Mouse (Mus musculus) hindbrain, embryonic 11.5 days (tissue): Measurements from ENCODE around the gene Ruvbl2. TPM values are rescaled to one million over a fixed set of nuclear protein-coding genes. Genes with fewer than 3 reads are reported as not detected.

Source experiments
- ATAC-seq: fragments of 200-750 bp; cut with Nextera tagmentation; 2 replicates; pipeline ENCODE4 v1.8.0; 2017; ENCODE audit warnings: mild to moderate bottlenecking, moderate TSS enrichment, moderate library complexity; ENCODE audit not compliant: low FRiP score
- DNase-seq: peaks from one replicate; pipeline ENCODE4 v3.0.0-alpha.2; 2015; ENCODE audit warnings: low spot score
- H3K27ac ChIP-seq: fragments of 300-500 bp; sonication (generic); 2 replicates; pipeline ENCODE4 v1.5.1; 2014; ENCODE audit warnings: mild to moderate bottlenecking, low read depth, low read length
- H3K27me3 ChIP-seq: fragments of 300-500 bp; sonication (generic); 2 replicates; pipeline ENCODE4 v1.6.1; 2014; ENCODE audit warnings: mild to moderate bottlenecking, low read length, moderate library complexity, mixed read lengths; ENCODE audit not compliant: control insufficient read depth, insufficient read depth
- H3K36me3 ChIP-seq: fragments of 300-500 bp; sonication (generic); 2 replicates; pipeline ENCODE4 v1.6.1; 2014; ENCODE audit warnings: mild to moderate bottlenecking, low read length, moderate library complexity, mixed read lengths; ENCODE audit not compliant: control insufficient read depth, insufficient read depth
- H3K4me1 ChIP-seq: fragments of 300-500 bp; sonication (generic); replicated peaks from 2 replicates; pipeline ENCODE4 v1.6.1; 2014; ENCODE audit warnings: low read length, mixed read lengths; ENCODE audit not compliant: control insufficient read depth, insufficient read depth
- H3K4me2 ChIP-seq: fragments of 300-500 bp; sonication (generic); replicated peaks from 2 replicates; pipeline ENCODE4 v1.6.1; 2014; ENCODE audit warnings: mild to moderate bottlenecking, low read depth, low read length
- H3K4me3 ChIP-seq: fragments of 300-500 bp; sonication (generic); 2 replicates; pipeline ENCODE4 v1.5.1; 2014; ENCODE audit warnings: low read depth, low read length
- H3K9ac ChIP-seq: fragments of 300-500 bp; sonication (generic); 2 replicates; pipeline ENCODE4 v1.6.1; 2014; ENCODE audit warnings: low read depth, low read length
- H3K9me3 ChIP-seq: fragments of 300-500 bp; sonication (generic); 2 replicates; pipeline ENCODE4 v1.6.1; 2016; ENCODE audit warnings: low read length; ENCODE audit not compliant: control insufficient read depth
- WGBS: fragments of 180-500 bp; shearing (Covaris S2); extraction: QIAGEN DNeasy Blood & Tissue Kit; methylation state at CpG from one replicate; pipeline ENCODE4 v1.1.7; 2014; 5-methylcytosine and 5-hydroxymethylcytosine counted together
- polyA plus RNA-seq: library from polyadenylated mRNA; unstranded; fragments of >200 nt; fragmentation: Nextera tagmentation; extraction: Ambion mirVana; gene quantifications from 2 replicates; pipeline ENCODE4 v1.2.1, GENCODE M21; 2014

Gene Ruvbl2
- polyA plus RNA-seq, 1 experiment from 2014 or later = 178 TPM

DNA sequence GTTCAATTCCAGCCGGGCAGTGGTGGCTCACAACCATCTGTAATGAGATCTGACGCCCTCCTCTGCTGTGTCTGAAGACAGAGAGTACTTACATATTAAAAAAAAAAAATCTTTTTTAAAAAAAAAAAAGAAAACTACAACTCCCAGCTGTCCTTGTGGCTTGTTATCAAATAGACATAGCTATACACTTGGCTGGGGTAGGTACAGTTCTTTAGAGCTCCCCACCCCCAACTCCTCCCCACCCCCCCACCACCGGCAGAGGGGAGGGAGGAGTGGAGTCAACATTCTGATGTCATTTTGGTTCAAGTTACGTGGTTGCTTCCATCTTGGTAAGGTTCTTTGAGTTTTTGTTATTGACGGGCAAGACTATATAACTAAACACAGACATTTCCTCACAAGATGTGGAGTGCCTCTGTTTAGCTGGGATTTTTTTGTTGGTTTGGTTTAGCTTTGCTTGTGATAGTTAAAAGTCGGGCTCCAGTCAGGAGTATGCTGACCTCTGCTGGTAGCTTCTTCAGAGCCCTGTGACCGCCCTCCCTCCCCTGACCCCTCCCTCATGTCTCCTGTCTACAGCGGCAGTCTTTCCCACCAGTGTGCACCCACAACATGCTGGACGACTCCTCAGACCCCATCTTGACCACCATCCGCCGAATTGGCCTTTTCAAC is 9.6 kb upstream of the Ruvbl2 start:
- Histone ChIP-seq H3K4me3 (no peak overlapping the region), H3K27me3 (no peaks in the 10 kb centered on the region), H3K4me1 (no peaks in the 10 kb centered on the region), H3K9ac (no peak overlapping the region), H3K9me3 (no peaks in the 10 kb centered on the region), H3K36me3 (no peaks in the 10 kb centered on the region), H3K27ac (no peak overlapping the region), H3K4me2 (no peak overlapping the region)
- peak; percentile 49 for DNase-seq
- no peak for ATAC-seq
- WGBS = 28% methylated on average over 11 of the region's 11 CpGs

DNA sequence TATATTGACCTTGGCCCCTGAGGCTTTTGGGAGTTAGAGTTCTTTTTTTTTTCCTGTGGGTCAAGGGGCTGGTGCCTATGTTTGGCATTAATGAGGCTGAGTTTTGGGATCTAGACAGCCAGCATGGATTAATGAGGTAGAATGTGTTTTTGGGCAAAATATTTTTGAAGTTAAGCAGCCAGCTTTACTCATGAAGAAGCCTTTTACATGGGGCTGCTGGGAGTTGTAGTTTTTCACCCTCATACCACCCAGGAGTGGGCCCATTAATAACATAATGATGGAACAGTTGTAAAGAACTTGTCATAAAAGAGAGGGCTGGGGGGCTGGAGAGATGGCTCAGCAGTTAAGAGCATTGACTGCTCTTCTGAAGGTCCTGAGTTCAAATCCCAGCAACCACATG is 8.7 kb upstream of the Ruvbl2 start:
- no peak overlapping the region for H3K4me2 ChIP-seq
- no peaks in the 10 kb centered on the region for H3K36me3 ChIP-seq
- ATAC-seq (no peak), DNase-seq (no peak)
- no peaks in the 10 kb centered on the region for H3K27me3 ChIP-seq
- H3K9me3 ChIP-seq = no peaks in the 10 kb centered on the region
- no peak overlapping the region for H3K9ac ChIP-seq
- H3K4me1 ChIP-seq = no peaks in the 10 kb centered on the region
- H3K27ac ChIP-seq = no peak overlapping the region
- H3K4me3 ChIP-seq = no peak overlapping the region

DNA sequence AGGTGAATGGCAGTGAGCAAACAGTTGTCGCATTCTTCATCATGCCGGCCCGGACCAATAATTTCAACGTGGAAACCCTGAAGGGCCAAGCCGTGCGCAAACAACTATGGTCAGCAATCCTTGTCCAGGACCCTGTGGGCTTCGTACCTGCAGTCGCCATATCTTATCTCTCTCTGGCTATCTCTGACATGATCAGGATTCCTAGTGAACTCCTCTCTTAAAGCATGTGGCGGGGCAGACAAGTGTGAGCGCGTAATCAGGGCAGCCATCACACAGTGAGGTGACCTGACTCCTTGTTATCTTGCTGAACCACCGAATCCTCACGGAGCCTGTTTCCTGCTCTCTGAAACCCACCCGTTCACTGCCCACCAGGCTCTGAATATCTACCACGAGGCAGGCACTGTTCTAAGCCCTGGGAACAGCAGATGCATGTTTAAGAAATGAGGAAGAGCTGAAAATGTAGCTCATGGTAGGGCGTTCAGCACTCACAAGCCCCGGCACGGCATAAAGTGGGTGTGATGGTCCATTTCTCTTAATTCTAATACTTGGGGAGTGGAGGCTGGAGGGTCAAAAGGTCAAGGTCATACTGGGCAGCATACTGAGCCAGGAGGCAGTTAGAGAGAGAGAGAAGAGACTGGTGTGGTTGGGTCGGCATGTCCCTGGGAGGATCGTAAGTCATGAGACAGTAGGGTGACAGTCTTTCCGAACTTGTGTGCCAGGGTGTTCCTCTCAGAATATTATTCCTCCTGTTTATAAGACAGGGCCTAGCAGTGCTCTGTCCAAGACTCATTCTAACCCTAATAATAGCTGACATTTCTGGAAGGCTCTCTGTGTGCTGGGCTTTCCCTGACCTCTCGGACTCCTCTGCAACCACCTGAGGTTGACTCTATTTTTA is 5.9 kb upstream of the Ruvbl2 start:
- Histone ChIP-seq H3K4me3 (no peak overlapping the region), H3K27me3 (no peaks in the 10 kb centered on the region), H3K9ac (no peak overlapping the region), H3K4me2 (no peak overlapping the region), H3K4me1 (no peaks in the 10 kb centered on the region), H3K27ac (no peak overlapping the region), H3K36me3 (no peaks in the 10 kb centered on the region), H3K9me3 (no peaks in the 10 kb centered on the region)
- DNase-seq (no peak), ATAC-seq (no peak)
- WGBS = 90% methylated on average over 22 of the region's 22 CpGs

DNA sequence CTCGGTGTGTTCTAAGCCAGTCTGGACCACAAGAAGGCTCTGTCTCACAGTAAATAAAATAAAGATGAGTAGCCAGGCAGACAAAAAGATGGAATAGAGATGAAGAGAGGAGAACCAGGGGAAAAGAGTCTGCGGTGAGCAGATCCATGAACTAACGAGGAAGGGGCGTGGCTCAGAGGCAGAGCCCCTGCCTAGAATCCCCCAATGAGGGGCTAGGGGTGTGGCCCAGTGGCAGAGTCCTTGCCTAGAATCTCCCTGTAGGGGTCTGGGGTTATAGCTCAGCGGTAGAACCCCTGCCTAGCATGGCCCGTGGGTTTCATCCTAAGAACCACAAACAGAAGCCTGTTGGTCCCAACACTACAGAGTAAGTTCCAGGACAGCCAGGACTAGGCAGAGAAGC is 850 bp downstream of the Ruvbl2 start:
- Histone ChIP-seq H3K36me3 (peaks cover under 1% of the 10 kb centered on the region; the same call in 1 of the 2 replicates), H3K4me1 (peaks cover 15% of the 10 kb centered on the region), H3K27ac (no peak overlapping the region), H3K4me3 (no peak overlapping the region), H3K27me3 (no peaks in the 10 kb centered on the region), H3K4me2 (no peak overlapping the region), H3K9ac (no peak overlapping the region), H3K9me3 (no peaks in the 10 kb centered on the region)
- DNase-seq (no peak), ATAC-seq (no peak)
- WGBS = 24% methylated on average over 6 of the region's 6 CpGs

DNA sequence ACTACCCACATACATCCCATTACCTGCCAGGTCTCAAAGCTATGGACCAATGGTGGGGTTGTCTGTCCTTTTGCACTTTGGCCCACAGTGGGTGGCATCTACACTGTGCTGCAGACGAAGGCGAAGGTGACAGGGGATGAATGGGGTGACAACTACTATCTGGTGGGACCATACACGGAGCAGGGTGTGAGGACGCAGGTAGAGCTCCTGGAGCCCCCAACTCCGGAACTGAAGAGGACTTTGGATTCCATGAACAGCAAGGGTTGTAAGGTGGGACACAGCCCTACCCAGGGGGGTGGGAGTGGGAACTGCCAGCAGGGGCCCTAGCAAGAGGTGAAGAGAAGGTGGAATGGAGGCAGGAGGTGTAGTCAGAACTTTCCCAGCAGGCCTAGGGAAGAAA is 1.5 kb downstream of the Ruvbl2 start:
- Histone ChIP-seq H3K36me3 (peaks cover 3% of the 10 kb centered on the region; the same call in 1 of the 2 replicates), H3K4me1 (peaks cover 15% of the 10 kb centered on the region), H3K27me3 (no peaks in the 10 kb centered on the region), H3K27ac (no peak overlapping the region), H3K9me3 (no peaks in the 10 kb centered on the region), H3K4me3 (no peak overlapping the region), H3K4me2 (no peak overlapping the region), H3K9ac (no peak overlapping the region)
- ATAC-seq (no peak), DNase-seq (no peak)
- WGBS = 91% methylated on average over 5 of the region's 5 CpGs

DNA sequence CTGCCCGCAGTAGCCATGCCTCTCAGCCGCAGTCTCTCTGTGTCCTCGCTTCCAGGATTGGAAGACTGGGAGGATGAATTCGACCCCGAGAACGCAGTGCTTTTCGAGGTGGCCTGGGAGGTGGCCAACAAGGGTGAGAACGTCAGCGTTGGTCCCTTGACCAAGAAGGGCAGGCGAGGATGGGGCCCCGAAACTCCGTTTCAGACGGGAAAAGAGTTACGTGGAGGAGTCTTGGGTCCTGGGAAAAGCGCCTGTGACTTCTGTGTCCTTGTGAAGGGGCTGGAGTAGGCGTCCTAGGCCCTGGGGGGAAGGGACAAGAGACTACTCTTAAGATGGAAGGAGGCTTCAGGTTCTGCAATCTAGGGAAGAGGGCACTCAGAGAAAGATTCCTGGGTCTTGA is 2.9 kb downstream of the Ruvbl2 start:
- ATAC-seq (peak; percentile 1; the same call in 1 of the 2 replicates), DNase-seq (no peak)
- Histone ChIP-seq H3K9ac (peak overlapping the region; percentile 84), H3K4me2 (peak overlapping the region; percentile 68), H3K36me3 (peaks cover 3% of the 10 kb centered on the region; the same call in 1 of the 2 replicates), H3K27ac (0 out of 2 replicates have a peak overlapping the region, but pooled peaks have one; percentile 7), H3K4me3 (peak overlapping the region; percentile 91), H3K27me3 (no peaks in the 10 kb centered on the region), H3K4me1 (peaks cover 15% of the 10 kb centered on the region), H3K9me3 (no peaks in the 10 kb centered on the region)
- 4% methylated on average over 16 of the region's 16 CpGs for WGBS

DNA sequence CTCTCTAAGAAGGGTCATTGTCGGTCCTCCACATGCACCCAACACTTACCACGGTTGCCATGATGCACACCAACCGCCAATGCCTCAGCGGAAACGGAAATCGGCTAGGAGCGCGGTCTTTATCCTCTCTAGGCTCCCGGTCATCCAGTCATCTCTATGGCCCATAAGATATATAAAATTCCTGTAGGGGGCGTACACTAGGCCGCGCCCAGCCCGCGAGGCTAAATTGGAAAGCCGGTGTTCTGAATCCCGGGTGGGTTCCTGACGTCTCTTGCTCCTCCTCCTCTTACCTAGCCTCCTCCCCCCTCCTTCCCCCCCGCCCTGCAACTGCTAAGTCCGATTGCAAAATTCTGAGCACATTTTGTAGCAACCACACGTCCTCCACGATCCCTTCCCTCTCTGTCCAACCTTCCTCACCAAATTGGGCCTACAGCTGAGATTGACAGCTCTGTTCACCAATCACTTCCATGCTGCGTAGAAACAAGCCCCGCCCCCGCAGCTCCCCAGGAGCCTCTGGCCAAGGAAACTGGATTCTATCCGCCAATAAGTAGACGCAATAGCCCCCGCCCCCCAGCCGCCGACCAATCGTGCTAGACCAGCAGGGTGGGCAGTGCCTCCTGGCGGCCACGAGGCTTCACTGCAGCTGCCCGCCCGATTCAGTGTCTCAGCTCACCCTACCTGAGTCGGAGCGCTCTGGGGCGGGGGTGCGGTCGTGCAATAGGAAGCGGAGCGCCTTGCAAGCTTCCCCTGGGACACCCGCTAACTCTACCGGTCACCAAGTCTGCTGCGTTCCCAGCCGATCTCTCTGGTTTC is 3.5 kb downstream of the Ruvbl2 start, which contains the start of gene Gys1:
TSS of gene Gys1 (plus strand) at position 642 of the 813 bp plus-strand sequence.
- H3K36me3 ChIP-seq = peaks cover 3% of the 10 kb centered on the region
- no peaks in the 10 kb centered on the region for H3K9me3 ChIP-seq
- peak within 1 kb of the TSS; percentile 91 for H3K4me2 ChIP-seq
- ATAC-seq = peak; percentile 98
- H3K4me3 ChIP-seq = peak within 1 kb of the TSS; percentile 91
- H3K9ac ChIP-seq = peak within 1 kb of the TSS; percentile 84
- DNase-seq = peak; percentile 100
- H3K27ac ChIP-seq = peak within 1 kb of the TSS; percentile 86
- under 1% methylated on average over 45 of the region's 45 CpGs for WGBS
- peaks cover 15% of the 10 kb centered on the region for H3K4me1 ChIP-seq
- H3K27me3 ChIP-seq = no peaks in the 10 kb centered on the region

DNA sequence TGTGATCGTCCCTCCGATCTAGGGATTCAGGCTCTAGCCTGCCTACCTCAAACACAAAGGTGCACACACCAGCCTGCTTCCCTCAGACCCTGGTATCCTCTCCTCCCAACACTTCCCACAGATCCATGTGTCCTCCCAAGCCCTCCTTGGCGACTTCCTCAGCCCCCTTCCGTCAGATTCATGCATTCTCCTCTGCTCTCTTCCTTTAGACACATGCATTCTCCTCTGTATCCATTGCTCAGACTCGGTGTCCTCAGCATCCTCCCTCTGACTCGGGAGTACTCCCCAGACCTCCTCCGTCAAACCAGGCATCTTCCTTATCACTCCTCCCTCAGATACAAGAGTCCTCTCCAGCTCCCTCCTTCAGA is 4.1 kb downstream of the Ruvbl2 start:
- Histone ChIP-seq H3K9me3 (no peaks in the 10 kb centered on the region), H3K4me1 (peaks cover 15% of the 10 kb centered on the region), H3K27me3 (no peaks in the 10 kb centered on the region), H3K36me3 (peaks cover 6% of the 10 kb centered on the region), H3K4me2 (peak overlapping the region; percentile 91), H3K4me3 (peak overlapping the region; percentile 91), H3K9ac (peak overlapping the region; percentile 81), H3K27ac (no peak overlapping the region)
- ATAC-seq (no peak), DNase-seq (no peak)
- WGBS = 1% methylated on average over 7 of the region's 7 CpGs
